Mouse (Mus musculus) thymus, postnatal 0 days (tissue): ENCODE data around the gene Dao. TPM values are rescaled to one million over a fixed set of nuclear protein-coding genes. Genes with fewer than 3 reads are reported as not detected.

Experiments used
- DNase-seq: peaks from one replicate; pipeline ENCODE4 v3.0.0-alpha.2; 2015; ENCODE audit warnings: low spot score
- polyA plus RNA-seq: library from polyadenylated mRNA; unstranded; fragments of >200 nt; fragmentation: Nextera tagmentation; extraction: Ambion mirVana; gene quantifications from 2 replicates; pipeline ENCODE4 v1.2.1, GENCODE M21; 2015

The Dao gene
- polyA plus RNA-seq, 1 experiment from 2014 or later: 0.16 TPM

DNA sequence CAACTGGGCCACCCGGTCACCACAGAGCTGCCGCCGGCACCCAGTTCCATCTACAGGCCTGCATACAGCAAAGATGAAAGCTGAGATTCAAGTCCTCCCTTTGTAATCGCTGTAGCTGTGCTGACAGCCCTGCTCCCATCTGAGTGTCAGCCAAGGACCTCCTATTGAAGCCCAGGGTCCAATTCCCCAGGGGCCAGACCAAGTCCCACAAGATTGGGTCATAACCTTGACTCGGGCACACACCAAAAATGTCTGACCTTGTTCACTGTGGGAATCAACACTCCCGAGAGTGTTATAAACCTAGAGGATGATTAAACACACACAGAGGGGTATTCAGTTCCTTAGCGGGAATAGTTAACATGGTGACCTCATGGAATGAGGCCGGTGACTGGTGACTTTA is 21.7 kb upstream of the Dao start:
- DNase-seq: no peak

- DNase-seq: no peak
Observed at GRCm38 (mm10) chr5:113983541-113983940, 20.0 kb upstream of the Dao start.

DNA sequence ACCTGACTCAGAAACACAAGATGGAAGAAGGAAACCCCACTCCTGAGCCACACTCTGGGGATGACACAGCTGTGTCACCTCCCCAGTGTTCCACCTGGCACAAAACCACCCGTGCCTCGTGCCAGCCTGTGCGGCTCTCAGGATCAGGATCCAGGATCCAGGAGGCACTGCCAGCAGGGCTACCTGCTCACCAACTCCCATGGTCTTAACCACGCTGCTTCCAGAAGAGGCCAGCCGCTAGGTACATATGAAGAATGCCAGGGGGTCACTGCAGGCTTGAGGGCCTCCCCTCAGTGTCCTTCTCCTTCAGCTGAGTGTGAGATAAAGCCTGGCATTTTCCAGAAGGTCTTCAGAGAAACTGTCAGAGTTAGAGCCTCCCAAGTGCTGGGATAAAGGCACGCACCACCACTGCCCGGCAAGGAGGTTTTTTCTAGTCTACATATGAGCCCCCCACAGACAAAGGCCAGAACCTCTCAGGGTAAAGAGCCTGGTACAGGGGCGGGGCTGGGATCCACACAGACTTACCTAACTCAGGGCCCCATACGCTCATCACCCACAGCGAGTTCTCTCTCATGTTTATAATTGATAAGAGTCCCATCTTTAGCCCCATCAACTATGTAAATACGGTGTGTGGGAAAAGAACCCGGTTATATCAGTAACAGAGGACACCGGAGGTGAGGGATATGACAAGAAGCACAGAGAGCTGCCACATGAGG is 19.3 kb upstream of the Dao start:
- DNase-seq: no peak

- no peak for DNase-seq
Observed at GRCm38 (mm10) chr5:113985737-113986136, 17.8 kb upstream of the Dao start.

GRCm38 (mm10) chr5:113986182-113986961 is 17.1 kb upstream of the Dao start:
- no peak for DNase-seq

- DNase-seq: no peak
Observed at GRCm38 (mm10) chr5:113989437-113990024, 14.0 kb upstream of the Dao start.

- DNase-seq: no peak
Observed at GRCm38 (mm10) chr5:113990593-113990992, 12.9 kb upstream of the Dao start.

DNA sequence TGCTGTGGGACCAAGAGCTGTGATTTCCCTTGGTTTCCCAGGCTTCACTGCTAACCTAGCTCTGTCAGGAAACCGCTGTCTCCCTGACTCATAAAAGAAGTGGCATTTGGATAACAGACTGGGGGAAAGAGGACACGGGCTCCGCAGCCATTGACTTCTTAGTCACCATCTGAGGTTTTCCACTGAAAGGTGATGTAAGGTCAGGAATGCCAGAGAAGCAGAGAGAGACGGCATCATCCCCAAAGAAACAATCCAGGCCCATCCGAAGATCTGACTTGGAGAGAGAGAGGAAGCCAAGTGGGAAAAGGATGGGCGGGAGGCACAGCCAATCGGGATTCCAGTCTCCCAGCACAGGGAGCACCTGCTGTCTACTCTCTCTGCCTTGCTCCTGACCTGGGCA is 12.4 kb upstream of the Dao start:
- no peak for DNase-seq

DNA sequence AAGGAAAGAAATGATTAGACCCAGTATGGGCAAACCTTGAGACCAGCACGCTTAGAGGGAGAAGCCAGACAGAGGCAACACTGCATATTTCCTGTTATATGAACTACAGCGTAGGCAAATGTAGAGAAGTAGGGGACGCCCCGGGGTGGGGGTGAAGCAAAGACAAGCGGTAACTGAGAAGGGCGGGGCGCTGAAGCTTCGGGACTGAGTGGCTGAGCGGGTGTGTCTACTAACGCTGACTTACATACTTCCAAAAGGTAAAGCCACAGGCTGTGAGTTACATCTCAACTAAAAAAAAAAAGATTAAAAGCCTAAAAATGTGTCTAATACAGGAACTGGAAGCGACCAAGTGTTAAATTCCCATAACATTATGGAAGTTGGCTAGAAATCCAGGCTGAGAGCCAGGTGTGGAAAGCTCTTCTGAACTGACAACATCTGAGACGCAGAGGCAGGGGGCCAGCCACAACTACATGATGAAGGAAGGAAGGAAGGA is 11.1 kb upstream of the Dao start:
- DNase-seq: peak; percentile 67

DNA sequence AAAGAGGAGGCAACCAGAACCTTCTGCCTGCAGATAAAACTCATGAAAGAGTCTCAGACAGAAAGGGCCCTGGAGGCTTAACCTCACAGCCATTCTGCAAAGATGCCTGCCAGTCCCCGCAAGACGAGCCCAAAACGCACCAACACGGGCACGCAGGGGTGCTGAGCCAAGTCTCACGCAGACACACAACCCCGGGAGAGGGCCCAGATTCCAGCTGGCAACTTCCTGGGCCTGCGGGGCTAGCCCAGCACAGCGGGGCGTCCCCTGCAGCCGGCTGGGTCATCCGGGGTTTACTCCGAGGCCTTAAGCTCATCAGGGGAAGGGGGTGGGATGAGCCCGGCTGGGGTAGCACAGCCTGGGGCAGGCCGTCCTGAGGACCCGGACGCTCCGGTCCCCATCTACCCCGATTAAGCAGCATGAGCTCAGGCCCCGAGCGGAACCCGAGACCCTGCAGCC is 10.4 kb upstream of the Dao start:
- peak; percentile 18 for DNase-seq

DNA sequence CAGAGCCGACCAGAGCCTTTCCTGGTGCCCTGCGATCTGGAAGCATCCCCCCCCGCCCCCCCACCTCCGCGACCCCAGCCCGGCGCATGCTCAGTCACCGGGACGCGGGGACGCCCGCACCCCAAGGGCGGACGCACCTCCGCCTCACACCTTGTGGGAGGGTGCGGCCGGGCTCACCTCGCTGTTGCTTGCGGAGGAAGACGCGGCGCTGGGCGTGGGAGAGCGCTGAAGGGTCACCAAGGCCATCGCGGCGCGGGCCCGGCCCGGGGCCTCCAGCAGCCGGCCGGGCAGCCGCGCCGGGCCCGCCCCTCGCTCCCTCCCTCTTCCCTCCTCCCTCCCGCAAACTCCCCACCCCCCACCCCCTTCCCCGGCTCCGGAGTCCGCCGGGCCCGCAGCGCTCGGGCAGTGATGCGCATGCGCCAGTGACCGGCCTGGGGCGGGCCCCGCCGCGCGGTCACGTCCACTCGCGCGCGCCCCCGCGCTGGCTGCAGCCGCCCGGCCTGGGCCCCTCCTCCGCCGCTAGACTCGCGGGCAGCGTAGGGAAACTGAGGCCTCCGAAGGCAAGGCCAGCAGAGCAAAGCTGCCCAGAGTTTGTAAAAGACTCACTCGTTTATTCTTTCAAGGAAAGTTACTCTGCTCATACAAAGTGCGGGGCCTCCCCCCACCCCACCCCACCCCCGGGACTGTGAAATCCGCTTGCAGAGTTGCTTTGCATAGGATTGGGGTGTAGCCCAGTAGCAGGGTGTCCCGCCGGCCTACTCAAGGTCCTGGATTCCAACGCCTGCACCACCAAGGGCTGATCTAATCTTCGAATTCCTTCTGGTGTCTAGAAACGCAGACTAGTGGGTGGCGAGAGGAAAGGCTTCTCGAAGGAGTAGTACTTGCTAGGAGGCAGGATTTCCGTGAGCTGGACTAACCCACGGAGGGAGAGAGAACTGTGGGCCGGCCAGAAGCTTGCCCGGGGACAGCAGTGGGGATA is 9.7 kb upstream of the Dao start, which contains the start of gene Ssh1:
Ssh1 (minus strand) TSS at position 408 of the 979 bp plus-strand sequence.
- DNase-seq: peak; percentile 44

DNA sequence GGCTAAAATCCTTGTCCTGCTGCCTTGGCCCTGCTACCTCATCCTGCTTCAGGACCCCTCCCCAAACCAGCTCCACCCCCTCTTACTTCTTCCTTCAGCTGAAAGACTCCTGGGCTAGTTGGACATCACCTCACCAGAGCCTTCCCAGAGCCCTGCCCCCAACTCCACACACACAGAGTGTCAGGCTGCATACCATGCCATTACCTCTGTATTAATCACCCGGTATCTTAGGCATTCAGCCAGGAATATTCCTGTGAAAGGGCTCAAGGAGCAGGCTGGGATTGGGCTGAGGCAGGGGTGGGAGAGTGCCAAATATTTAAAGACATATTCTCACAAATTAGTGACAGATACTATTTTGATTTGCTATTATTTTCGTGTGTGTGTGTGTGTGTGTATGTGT is 7.0 kb upstream of the Dao start:
- DNase-seq: no peak

- no peak for DNase-seq
Observed at GRCm38 (mm10) chr5:113999382-113999781, 4.1 kb upstream of the Dao start.

GRCm38 (mm10) chr5:114004573-114004972 is 1.1 kb downstream of the Dao start:
- DNase-seq: no peak

GRCm38 (mm10) chr5:114005100-114005499 is 1.6 kb downstream of the Dao start:
- no peak for DNase-seq

DNA sequence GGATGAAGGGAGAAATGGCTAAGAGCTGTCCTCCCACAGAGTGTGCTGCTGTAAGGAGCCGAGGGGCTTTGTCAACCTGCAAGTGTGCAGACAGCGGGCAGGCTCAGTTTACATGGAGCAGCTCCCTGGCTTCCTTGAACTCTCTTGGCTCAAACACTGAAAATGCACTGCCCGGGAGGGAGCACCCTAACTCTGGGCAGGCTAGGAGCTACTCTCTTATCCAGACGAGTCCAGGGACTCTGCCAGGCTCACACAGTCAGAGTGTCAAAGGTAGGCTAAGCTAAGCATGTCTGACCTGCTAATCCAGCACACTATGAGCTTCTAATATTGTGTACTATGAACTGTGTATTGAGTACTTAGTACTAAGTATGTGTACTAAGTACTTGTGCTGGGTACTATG is 3.5 kb downstream of the Dao start:
- DNase-seq: no peak

DNA sequence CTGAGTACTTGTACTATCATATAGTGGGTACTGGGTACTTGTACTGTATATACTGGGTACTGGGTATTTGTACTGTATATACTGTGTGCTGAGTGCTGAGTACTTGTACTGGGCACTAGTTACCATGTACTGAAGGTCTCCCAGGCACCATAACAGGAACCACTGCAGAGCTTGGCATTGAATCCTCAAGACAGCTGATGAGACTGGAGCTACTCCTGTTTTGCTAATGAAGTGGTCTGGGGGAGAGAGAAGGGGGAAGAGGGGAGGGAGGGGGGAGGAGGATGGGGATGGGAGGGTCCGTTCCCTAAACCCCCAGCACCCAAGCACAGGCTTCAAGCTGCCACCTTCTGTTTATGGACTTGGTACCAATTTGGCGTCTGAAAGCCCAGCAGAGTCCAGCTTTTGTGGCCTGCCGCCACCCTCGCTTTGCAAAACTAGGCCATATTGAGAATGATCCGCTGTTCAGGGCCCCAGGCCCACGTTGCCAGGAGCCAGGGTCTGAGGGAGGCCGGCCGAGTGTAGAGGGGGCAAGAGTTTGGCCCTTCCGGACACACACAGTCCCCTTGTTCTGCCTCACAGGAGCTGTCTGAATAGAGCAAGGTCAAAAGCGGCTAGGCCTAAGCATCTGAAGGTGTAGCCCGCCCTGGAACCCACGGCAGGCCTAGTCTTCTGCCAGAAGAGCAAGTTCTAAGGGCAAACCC is 4.4 kb downstream of the Dao start:
- DNase-seq: no peak

DNA sequence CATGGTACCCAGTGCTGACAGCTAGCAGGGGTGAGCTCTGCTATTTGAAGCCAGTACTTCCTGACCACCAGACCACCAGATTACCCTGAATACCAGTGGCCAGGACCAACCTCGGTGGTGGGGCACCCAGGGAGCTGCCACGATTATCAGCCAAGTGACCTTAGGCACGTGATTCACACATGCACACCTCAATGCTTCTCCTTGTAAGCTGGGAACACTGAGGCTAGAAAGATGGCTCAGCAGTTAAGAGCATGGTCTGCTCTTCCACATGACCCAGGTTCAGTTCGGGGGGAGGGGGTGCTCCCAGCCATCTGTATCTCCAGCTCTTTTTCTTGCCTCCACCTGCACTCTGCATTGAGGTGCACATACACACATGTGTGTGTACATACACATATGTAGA is 5.5 kb downstream of the Dao start:
- DNase-seq: no peak

GRCm38 (mm10) chr5:114015121-114015520 is 11.6 kb downstream of the Dao start:
- peak; percentile 27 for DNase-seq

GRCm38 (mm10) chr5:114024390-114024789 is 20.9 kb downstream of the Dao start:
- no peak for DNase-seq
